Mouse (Mus musculus) v-Abl transformed pro-B cells (cell line): ENCODE measurements around the gene Kdelc2.

Experiments
- in situ Hi-C, 2 experiments: fragments of 400-800 bp; cut with MboI; formaldehyde crosslinking; loops; one replicate each; pipeline ENCODE4 v1.15.1; 2025; ENCODE audit not compliant: unreplicated experiment in 2 of 2

Kdelc2 gene

DNA sequence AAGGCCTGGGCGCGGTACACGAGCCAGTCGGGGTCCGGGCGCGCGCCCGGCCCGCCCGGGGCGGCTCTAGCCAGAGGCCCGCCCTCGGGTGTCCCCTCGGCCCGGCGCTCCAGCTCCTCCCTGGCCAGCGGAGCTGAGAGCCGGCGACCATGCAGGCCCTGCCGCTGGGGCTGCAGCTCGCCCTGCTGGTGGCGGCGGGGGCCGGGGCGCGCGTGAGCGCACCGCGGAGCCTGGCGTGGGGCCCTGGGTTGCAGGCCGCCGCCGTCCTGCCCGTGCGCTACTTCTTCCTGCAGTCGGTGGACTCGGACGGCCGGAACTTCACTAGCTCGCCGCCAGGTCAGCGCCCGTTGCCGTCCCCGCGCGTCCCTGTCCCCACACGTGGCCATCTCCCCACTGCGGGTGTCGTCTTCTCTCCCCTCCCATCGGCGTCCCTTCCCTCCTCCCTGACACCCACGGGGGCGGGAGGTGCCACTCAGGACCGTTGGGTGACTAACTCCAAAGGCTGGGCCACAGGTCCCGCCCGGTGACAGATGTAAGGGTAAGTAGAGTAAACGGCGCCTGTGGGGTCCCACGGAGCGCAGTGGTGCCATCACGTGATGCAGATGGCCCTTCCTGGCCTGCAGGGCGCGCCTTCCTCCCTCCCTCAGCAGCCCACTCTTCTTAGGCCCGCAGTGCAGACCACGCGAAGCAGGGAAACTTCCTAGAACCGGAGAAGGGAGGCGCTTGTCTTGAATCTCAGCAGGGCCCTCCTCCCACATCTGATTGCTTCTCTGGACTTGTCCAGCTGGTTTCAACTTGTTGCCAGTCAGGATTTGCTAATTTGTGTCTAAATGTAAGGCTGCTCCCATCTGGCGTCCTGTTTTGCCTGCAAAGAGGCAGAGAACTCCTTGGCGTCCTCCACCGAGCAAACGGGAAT is at the start of gene Kdelc2:
Gene Kdelc2, plus strand, starts transcription at position 75 of the 916 bp plus-strand sequence.
- in situ Hi-C loops, result no loop called here

DNA sequence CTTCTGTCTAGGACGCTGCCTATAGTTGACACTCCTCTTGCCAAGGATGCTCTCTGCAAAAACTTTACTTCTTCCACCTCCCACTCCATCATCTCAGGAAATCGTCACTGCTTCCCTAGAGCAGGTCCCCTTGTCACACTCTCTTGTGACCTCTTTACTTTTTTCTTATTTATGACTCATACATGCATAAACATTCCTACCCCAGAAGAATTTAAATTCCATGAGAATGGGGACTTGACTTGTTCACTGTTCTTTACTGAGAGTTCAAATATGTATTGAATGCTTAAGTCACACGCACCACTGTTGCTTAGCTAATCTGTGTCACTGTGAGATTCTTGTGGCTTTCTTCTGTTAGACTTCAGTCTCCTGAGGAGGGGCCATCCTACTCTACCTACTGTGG is 48.7 kb upstream of the Kdelc2 start:
- in situ Hi-C loops, result no loop called here

DNA sequence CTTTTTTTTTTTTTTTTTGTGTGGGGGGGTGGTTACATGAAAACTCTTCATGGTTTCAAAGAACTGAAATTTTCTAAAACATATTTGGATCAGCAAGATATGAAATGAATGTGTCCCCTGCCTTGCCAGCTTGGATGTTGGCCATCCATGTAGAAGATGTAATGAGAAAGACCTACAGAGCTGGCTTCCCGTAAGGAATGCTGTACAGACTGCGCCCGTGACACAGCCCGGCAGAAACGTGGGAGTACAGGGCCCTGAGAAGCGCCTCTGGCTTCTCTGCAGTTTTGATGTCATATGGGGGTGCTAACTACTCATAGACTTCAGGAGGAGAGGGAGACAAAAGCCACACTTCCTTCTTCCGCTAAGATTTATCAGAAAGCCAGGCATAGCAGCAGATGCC is 44.2 kb upstream of the Kdelc2 start:
- in situ Hi-C loops, result no loop called here

DNA sequence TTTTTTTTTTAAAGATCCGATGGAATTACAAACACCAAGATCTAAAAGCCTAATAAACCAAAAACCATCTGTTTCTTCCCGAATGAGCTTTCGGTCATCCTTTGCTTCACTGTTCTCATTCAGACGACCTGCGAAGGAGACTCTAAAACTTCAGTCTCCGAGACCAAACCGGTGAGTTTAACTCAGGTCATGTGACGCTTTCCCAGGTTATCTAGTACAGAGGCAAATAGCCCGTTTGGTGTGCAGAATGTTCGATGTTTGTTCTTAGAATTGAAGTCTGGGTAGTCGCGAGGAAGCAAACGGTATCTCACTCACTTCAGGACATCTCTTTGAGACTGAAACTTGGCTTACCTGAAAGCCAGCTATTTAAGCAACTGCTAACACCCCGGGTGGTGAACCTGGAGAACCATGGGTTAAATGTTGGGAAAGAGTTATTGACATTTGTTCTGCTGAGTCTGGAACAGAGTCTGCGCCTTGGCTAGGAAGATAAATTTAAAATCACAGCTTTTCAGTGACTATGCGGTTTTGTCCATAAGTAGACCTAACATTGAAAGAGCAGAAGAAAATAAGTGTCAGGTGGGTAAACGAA is 43.4 kb upstream of the Kdelc2 start:
- in situ Hi-C loops, result no loop called here

DNA sequence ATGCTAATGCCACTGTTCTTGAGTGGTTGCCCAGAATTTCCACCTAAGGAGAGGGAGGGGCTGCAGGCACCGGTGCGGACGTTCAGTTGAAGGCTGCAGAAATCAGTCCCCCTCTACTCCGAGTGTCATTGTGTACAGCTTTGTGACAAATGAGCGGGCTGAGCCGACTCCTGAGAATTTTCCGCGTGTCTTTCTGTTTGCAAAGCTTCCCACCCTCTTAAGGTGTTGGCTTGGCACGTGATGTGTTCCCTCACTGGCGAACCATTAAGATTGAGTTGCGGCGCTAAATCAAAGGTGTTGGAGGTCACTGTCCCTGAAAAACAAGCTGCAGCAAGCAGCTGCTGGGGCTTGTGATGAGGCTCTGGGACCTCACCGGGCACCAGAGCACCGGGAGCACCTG is 42.9 kb upstream of the Kdelc2 start:
- in situ Hi-C loops, result no loop called here

DNA sequence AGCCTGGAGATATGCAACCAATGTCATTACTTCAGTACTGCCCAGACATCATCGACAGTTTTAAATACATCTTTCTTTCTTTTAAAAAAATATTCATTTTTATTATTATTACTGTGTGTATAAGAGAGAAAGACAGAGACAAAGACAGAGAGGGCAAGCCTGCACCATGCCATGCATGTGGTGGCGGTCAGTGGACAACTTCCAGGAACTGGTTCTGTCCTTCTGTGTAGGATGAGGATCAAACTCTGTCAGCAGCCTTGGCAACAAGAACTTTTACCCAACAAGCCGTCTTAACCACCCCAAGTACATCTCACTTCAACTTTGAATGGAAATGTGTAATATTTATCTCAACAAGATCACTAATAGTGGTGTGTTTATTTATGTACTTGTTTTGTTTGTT is 41.8 kb upstream of the Kdelc2 start:
- in situ Hi-C loops, result no loop called here

DNA sequence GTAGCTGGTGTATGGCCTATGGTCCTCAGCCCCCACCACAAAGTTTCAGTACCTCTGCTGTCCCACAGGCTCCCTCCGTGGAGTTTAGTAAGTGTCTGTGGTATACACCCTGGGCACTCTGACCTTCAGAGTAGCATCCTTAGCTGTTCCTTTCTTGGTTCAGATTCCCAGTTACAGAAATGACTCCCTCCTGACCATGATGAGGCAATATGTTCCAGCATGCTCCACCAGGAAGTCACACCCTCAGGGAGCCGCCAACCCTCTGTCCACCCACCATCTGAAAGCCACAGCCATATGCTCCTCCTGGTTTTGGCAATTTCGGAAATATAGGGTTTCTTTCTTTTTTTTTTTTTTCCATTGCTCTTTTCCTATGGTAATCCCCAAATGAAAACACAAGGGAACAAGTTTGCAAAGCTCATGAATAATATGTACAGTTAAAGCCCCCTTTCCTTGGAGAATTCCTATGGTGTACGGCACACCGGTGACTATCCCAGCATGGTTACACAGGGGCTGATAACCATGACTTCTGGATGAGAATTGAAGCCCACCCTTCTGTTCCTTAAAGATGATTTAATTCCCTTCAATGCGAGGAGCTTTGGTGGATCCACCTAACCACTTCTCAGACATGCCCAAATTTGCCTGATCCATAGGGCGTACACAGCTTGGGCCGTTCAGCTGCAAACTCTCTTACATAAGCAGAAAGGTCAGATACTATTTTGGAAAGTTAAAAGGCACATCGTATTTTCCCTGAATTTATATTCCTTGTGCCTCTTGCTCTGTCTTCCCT is 39.0 kb upstream of the Kdelc2 start:
- in situ Hi-C loops, result no loop called here

DNA sequence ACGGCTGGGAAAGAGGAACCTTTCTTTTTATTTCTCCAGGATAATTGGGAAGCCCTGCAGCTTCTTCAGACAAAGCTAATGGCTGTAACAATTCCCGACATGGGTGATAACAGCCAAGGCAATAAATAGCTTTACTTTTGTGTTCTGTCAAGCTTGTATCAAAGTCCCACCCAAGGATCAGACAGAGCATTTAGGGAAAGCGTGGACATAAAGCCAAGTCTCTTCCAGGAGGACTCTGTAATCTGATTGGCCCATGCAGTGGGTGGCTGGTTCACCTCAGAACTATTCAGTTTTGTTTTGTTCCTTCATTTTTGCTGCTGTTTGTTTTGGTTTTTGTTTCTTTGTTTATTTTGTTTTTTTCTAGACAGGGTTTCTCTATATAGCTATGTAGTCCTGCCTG is 38.1 kb upstream of the Kdelc2 start:
- in situ Hi-C loops, result no loop called here

DNA sequence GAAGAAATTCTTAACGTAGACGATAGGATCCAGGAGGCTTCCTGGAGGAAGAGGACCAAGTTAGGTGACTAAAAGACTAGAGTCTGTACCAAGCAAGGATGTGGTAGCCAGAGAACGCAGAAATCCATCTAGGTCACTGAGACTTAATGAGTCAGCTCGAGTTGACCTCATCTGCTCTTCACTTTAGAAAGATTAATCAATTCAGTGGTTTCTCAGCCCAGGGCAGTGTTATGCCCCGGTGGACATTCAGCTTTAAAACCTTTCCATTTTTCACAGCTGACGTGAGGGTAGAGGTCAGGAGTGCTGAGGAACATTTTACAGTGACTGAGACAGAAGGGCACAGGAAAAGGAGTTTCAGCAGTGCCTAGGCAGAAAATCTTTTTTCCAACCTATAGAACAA is 37.4 kb upstream of the Kdelc2 start:
- in situ Hi-C loops, result no loop called here

DNA sequence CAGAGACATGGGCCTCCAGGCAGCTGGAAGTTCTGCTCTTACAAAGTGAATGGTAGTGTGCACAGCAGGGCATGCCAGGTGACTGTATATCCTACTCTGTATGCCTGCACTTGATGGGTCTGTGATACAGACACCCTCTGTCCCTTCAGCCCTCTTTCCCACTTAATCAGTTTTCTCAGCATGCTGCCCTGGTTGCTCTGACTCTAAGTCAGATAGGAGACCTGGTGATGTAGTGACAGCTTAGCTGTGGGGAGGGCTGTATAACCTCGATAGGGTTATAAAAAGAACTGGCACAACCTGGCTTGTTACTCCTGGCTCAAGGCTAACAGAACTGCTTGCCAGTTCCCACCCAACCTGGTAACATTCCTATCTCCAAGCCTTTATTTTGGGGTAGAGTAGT is 34.6 kb upstream of the Kdelc2 start:
- in situ Hi-C loops, result no loop called here

DNA sequence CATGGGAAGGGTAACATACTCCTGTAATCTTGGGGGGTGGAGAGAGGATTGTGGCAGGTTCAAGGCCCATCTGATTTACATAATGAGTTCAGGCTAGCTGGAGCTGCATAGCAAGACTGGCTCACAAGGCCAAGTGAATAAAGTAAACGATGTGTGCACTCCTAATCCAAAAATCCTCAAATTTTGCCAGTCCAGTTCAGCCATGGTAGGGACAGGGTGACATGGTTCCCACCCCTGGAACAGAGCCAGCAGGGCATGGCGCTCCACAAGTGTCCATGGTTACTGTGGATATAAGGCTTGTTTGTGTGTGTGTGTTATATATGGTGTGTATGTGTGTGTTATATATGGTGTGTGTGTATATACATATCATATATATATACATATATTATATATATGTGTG is 33.5 kb upstream of the Kdelc2 start:
- in situ Hi-C loops, result no loop called here

DNA sequence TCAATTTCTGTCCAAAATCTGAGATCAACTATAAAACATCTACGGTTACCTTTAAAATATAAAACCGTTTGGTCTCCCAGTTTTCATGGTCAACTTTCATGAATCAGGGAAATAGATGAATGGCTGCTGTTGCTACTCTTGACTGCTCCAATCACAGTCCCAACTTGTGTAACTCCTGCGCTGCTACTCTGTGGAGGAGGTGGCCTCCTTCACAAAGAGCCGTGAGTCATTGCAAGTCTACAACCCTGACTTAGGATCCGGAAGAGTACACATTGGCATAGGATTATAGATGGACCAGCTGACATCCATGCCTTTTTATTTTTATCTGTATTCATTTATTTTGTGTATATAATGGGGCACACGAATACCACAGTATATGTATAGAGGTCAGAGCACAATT is 31.9 kb upstream of the Kdelc2 start:
- in situ Hi-C loops, result no loop called here

DNA sequence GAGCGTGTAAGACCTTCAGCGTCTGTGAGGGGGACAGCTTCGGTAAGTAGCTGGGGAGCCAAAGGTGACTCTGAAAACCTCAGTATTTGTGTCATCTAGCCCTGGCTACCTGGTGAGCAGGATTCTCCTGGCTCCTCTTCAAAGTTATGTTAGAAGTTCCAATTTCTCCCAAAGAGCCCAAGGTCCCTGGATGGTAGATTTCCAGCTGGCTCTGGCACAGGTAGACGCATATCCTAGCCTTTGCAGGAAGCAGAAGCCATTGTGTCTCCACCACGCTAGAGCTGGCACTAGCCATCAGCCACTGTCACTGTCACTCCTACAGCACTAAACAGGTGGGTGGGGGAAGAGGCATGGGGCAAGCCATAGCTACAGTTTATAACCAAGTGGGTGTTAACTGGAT is 30.7 kb upstream of the Kdelc2 start:
- in situ Hi-C loops, result no loop called here

DNA sequence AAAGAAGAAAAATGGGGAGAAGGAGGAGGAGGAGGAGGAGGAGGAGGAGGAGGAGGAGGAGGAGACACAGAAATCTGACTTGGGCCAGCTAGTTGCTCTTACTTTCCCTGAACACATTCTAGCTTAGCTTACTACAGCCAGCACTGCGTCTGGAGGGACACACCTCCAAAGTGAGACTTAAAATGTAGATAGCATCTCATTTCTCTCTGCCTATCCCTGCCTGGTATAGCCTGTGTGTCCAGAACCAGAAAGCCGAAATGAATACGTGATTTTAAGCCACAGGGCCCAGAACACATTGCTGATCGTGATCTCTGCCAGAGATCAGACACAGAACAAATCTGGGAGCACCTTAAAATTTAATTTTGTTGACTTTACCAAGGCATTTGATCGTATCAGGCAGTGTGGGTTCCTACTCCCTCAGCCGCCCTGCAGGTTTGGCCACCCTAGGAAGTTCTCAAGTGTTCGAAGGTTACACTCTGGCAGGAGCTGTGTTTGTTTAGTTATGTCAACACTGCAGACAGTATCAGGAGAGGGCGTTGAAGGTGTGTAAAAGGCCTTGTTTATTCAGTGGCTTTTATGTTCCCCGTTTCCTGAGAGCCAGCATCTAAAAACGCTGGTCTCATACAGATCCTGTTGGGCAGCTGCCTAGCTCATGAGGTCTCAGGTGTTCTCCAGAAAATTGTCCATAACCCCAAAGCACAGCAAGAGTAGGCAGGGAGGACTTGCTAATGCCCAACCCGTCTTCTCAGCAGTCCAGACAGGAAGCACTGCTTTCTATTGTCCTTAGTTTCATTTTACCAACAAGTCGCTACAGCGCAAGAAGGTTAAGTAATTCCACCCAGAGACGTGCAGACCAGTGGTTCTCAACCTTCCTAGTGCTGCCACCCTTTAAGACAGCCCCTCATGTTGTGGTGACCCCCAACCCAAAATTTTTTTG is 27.3 kb upstream of the Kdelc2 start:
- in situ Hi-C loops, result no loop called here

DNA sequence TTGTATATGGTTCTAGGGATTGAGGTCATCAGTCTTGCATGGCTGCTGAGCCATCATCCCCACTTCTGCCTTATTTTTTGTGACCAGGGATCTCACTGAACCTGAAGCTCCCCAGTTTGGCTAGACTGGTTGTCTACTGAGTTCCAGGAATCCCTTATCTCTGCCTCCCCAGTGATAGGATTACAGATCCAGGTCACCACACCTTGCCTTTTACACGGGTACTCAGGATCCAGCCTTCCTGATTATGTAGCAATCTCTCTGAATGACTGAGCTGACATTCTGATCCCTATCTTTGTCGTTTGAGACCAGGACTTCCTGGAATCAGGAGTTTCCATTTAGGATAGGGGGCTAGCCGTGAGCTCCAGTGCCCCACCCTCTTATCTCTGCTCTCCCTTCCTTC is 12.5 kb upstream of the Kdelc2 start:
- in situ Hi-C loops, result no loop called here

DNA sequence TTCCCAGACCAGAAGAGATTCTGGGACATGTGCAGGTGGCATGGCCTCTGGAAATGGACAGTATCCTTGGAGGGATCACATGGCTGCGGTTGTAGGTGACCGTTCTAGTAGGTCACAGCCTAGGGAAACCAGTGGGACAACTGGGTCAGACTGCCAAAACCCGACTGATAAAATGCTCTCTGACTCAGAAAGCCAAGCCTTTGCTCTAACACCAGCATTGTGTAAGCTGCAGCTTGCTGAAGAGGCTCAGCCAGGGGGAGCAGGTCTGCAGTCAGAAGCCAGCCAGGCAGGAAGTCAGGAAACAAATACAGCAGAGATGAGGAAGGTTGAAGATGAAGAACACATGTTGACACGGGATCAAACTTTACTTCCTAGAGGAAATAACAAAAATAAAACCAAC is 7.9 kb upstream of the Kdelc2 start:
- in situ Hi-C loops, result no loop called here

DNA sequence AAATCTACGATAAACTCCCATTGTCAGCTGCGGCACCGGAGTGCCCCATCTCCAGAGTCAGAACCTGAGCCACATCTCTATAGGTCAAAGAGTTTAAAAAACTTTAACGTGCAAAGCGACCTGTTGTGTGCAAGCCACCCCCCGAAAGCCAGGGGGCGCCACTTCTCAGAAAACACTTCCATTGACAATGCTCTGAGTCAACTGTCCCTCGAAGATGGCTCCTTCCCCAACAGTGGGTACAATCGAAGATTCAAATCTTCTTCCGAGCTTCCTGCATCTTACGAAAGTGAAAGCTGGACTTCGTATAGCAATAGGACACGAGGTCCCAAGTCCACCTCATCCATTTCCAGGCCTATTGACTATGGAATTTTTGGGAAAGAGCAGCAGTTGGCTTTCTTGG is 7.0 kb upstream of the Kdelc2 start:
- in situ Hi-C loops, result no loop called here

DNA sequence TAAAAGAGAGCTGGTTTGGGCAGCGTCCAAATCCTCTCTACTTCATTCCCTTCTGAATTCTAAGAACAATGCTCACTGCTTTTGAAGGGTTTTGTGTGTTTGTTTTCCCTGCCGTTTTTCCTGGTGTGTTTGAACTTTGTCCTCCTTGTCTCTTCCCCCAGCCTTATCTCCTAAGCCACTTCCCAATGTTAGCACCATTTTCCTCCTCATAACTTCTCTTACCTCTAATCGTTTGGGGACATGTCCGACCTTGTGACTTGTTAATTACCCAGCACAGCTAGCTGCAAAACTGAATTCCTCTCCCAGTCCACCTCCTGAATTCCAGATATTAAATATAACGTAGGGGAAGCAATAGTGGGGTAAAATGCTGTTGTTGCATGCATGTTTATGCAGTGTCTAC is 6.2 kb upstream of the Kdelc2 start:
- in situ Hi-C loops, result no loop called here

DNA sequence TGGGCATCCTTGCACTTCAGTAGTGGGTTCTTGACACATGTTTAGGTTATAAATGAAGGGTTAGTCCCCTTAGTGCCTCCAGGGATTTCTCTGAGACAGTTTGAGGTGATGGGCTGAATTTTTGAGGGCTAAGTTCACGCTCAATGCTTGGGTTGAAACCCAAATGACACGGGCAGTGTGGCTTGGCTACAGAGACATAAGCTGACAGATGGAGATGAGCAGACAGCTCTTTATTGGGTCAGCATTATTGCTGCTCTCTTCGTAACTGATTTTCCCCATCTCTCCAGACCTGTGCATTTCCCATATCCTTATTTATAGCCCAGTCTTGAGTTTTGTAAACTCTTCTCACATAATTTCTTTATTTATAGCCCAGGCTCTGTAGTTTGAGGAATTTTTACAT is 5.7 kb upstream of the Kdelc2 start:
- in situ Hi-C loops, result no loop called here

DNA sequence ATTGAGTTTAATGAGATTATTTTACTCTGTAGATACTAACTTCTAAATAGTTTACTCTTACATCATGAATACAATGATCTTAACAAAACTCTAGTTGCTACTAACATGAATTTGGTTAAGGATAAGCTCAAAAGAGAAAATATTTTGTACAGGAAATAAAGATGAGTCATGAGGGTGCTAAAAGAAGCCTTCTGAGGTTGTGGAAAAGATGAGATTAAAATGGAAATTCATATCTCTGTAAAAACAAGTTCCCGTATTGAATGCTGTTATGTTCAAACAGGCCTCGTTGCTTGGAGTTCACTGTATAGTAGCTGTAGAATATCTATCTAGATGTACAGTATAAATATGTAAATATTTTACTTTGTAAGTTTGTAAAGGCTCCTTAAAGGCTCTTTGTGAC is 3.2 kb upstream of the Kdelc2 start:
- in situ Hi-C loops, result no loop called here
